Mouse (Mus musculus) intestine, embryonic 16.5 days (tissue): Measurements from ENCODE around the gene Sit1. TPM values are rescaled to one million over a fixed set of nuclear protein-coding genes. Genes with fewer than 3 reads are reported as not detected.

ENCODE experiments used
- ATAC-seq: fragments of 200-750 bp; cut with Nextera tagmentation; 2 replicates; pipeline ENCODE4 v1.8.0; 2017; ENCODE audit warnings: moderate TSS enrichment, moderate library complexity
- H3K27ac ChIP-seq: fragments of 300-500 bp; sonication (generic); 2 replicates; pipeline ENCODE4 v1.5.1; 2014; ENCODE audit warnings: mild to moderate bottlenecking, low read length
- H3K27me3 ChIP-seq: fragments of 300-500 bp; sonication (generic); replicated peaks from 2 replicates; pipeline ENCODE4 v1.6.1; 2014; ENCODE audit warnings: low read length, control low read depth, mixed read lengths; ENCODE audit not compliant: control insufficient read depth, insufficient read depth
- H3K36me3 ChIP-seq: fragments of 300-500 bp; sonication (generic); 2 replicates; pipeline ENCODE4 v1.6.1; 2014; ENCODE audit warnings: low read length, control low read depth; ENCODE audit not compliant: control insufficient read depth, insufficient read depth
- H3K4me1 ChIP-seq: fragments of 300-500 bp; sonication (generic); 2 replicates; pipeline ENCODE4 v1.6.1; 2014; ENCODE audit warnings: low read length, control low read depth, mixed read lengths; ENCODE audit not compliant: control insufficient read depth, insufficient read depth
- H3K4me2 ChIP-seq: fragments of 300-500 bp; sonication (generic); 2 replicates; pipeline ENCODE4 v1.6.1; 2014; ENCODE audit warnings: low read depth, low read length, control low read depth
- H3K4me3 ChIP-seq: fragments of 300-500 bp; sonication (generic); 2 replicates; pipeline ENCODE4 v1.5.1; 2014; ENCODE audit warnings: mild to moderate bottlenecking, low read length
- H3K9ac ChIP-seq: fragments of 300-500 bp; sonication (generic); 2 replicates; pipeline ENCODE4 v1.6.1; 2014; ENCODE audit warnings: low read depth, low read length
- H3K9me3 ChIP-seq: fragments of 300-500 bp; sonication (generic); 2 replicates; pipeline ENCODE4 v1.6.1; 2016; ENCODE audit warnings: low read length, control low read depth; ENCODE audit not compliant: control insufficient read depth
- WGBS: fragments of 180-500 bp; shearing (Covaris S2); extraction: QIAGEN DNeasy Blood & Tissue Kit; methylation state at CpG from one replicate; pipeline ENCODE4 v1.1.7; 2014; 5-methylcytosine and 5-hydroxymethylcytosine counted together
- polyA plus RNA-seq: library from polyadenylated mRNA; unstranded; fragments of >200 nt; fragmentation: Nextera tagmentation; extraction: Ambion mirVana; gene quantifications from 2 replicates; pipeline ENCODE4 v1.2.1, GENCODE M21; 2015

Gene Sit1
- polyA plus RNA-seq, 1 experiment from 2014 or later = not detected

DNA sequence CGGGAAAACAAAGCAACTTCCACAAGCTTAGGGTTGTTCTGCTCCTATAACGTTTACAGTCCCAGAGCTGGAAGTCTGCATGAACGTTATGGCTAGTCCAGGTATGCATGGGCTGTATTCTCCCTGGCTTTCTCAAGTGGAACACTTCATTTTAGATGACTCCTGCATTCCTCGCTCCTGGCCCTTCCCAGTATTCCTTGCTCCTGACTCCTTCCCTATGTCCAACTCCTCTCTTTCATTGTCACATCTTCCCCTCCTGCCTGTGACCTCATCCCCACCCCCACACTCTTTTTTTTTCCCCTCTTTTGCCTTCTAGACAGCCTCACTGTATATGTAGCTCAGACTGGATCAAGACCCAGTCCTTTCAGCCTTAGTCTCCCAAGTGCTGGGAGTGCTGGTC lies 30.3 kb upstream of the Sit1 start:
- Histone ChIP-seq H3K4me1 (peaks cover 8% of the 10 kb centered on the region), H3K9me3 (no peaks in the 10 kb centered on the region), H3K9ac (no peak overlapping the region), H3K36me3 (no peaks in the 10 kb centered on the region), H3K27ac (no peak overlapping the region), H3K4me3 (no peak overlapping the region), H3K4me2 (no peak overlapping the region), H3K27me3 (no peaks in the 10 kb centered on the region)
- 68% methylated on average over 4 of the region's 4 CpGs for WGBS
- ATAC-seq = no peak

- ATAC-seq = no peak
- H3K27ac ChIP-seq = no peak overlapping the region
Measured at GRCm38 (mm10) chr4:43513300-43513699, 29.8 kb upstream of the Sit1 start.

GRCm38 (mm10) chr4:43512653-43513052 lies 29.1 kb upstream of the Sit1 start:
- H3K27ac ChIP-seq = no peak overlapping the region
- WGBS = 68% methylated on average over 7 of the region's 7 CpGs
- H3K4me1 ChIP-seq = peaks cover 17% of the 10 kb centered on the region
- no peaks in the 10 kb centered on the region for H3K36me3 ChIP-seq
- H3K9me3 ChIP-seq = no peaks in the 10 kb centered on the region
- no peak overlapping the region for H3K4me2 ChIP-seq
- H3K9ac ChIP-seq = no peak overlapping the region
- no peak overlapping the region for H3K4me3 ChIP-seq
- H3K27me3 ChIP-seq = no peaks in the 10 kb centered on the region
- ATAC-seq = no peak

More at GRCm38 (mm10) chr4:43513300-43513699, 29.8 kb upstream of the Sit1 start:
- Histone ChIP-seq H3K4me3 (no peak overlapping the region), H3K4me1 (peaks cover 11% of the 10 kb centered on the region), H3K27me3 (no peaks in the 10 kb centered on the region), H3K4me2 (no peak overlapping the region), H3K9ac (no peak overlapping the region), H3K36me3 (no peaks in the 10 kb centered on the region), H3K9me3 (no peaks in the 10 kb centered on the region)
- WGBS = 91% methylated on average over 4 of the region's 4 CpGs

DNA sequence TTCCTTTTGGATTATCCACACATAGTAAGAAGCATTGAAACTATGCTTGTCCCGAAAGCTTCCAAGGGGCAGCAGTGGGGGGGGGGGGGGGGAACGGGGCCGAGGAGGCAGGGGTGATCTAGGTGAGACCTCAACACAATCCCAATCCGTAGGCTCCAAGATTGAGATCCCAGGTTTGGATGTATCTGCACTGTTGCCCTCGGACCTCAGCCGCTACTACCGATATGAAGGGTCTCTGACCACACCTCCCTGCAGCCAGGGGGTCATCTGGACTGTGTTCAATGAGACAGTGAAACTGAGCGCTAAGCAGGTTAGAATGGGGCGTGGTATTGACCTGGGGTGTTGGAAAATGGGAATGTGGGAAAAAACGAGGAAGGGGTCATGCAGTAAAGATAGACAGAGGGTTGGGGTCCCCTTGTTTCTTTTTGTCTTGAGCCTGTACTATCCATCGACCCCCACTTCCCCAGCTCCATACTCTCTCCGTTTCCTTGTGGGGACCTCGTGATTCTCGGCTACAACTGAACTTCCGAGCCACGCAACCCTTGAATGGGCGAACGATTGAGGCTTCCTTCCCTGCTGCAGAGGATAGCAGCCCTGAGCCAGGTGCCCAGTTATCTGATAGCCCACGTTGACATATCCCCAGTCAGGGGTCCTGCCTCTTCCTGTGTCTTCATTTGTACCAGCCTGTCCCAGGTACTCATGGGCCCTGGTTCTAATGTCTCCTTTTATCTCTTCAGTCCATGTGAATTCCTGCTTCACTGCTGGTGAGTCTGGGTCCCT lies 28.3 kb upstream of the Sit1 start:
- H3K9me3 ChIP-seq = no peaks in the 10 kb centered on the region
- no peak overlapping the region for H3K4me3 ChIP-seq
- H3K36me3 ChIP-seq = no peaks in the 10 kb centered on the region
- whole genome bisulfite sequencing = 76% methylated on average over 19 of the region's 19 CpGs
- ATAC-seq = no peak
- no peak overlapping the region for H3K4me2 ChIP-seq
- H3K9ac ChIP-seq = no peak overlapping the region
- H3K4me1 ChIP-seq = peaks cover 22% of the 10 kb centered on the region
- H3K27me3 ChIP-seq = no peaks in the 10 kb centered on the region
- H3K27ac ChIP-seq = no peak overlapping the region

- no peaks in the 10 kb centered on the region for H3K9me3 ChIP-seq
- peak overlapping the region; percentile 77 for H3K4me2 ChIP-seq
- H3K27me3 ChIP-seq = no peaks in the 10 kb centered on the region
- peaks cover 27% of the 10 kb centered on the region for H3K4me1 ChIP-seq
- H3K36me3 ChIP-seq = no peaks in the 10 kb centered on the region
- H3K9ac ChIP-seq = peak overlapping the region; percentile 78
- peak overlapping the region; percentile 64 for H3K4me3 ChIP-seq
- 41% methylated on average over 9 of the region's 9 CpGs for WGBS
- ATAC-seq = peak; percentile 10
- peak overlapping the region; percentile 86 for H3K27ac ChIP-seq
Measured at GRCm38 (mm10) chr4:43509109-43509508, 25.6 kb upstream of the Sit1 start.

GRCm38 (mm10) chr4:43508666-43508997 lies 25.1 kb upstream of the Sit1 start:
- H3K9me3 ChIP-seq = no peaks in the 10 kb centered on the region
- ATAC-seq = peak; percentile 83
- peak overlapping the region; percentile 78 for H3K9ac ChIP-seq
- H3K36me3 ChIP-seq = no peaks in the 10 kb centered on the region
- H3K27ac ChIP-seq = peak overlapping the region; percentile 86
- peak overlapping the region; percentile 77 for H3K4me2 ChIP-seq
- H3K4me1 ChIP-seq = peaks cover 29% of the 10 kb centered on the region
- H3K4me3 ChIP-seq = peak overlapping the region; percentile 64
- no peaks in the 10 kb centered on the region for H3K27me3 ChIP-seq
- WGBS = 5% methylated on average over 13 of the region's 13 CpGs

GRCm38 (mm10) chr4:43507938-43508665 lies 24.6 kb upstream of the Sit1 start:
- Histone ChIP-seq H3K4me3 (peak overlapping the region; percentile 64), H3K27me3 (no peaks in the 10 kb centered on the region), H3K27ac (peak overlapping the region; percentile 86), H3K4me2 (peak overlapping the region; percentile 77), H3K9ac (peak overlapping the region; percentile 78), H3K36me3 (no peaks in the 10 kb centered on the region), H3K4me1 (peaks cover 33% of the 10 kb centered on the region), H3K9me3 (no peaks in the 10 kb centered on the region)
- ATAC-seq = peak; percentile 41
- 6% methylated on average over 22 of the region's 22 CpGs for WGBS

- Histone ChIP-seq H3K4me2 (peak within 1 kb of the TSS; percentile 77), H3K27ac (peak within 1 kb of the TSS; percentile 86), H3K9ac (peak within 1 kb of the TSS; percentile 78), H3K4me3 (peak within 1 kb of the TSS; percentile 64), H3K27me3 (no peaks in the 10 kb centered on the region), H3K9me3 (no peaks in the 10 kb centered on the region), H3K4me1 (peaks cover 38% of the 10 kb centered on the region), H3K36me3 (no peaks in the 10 kb centered on the region)
- WGBS = 54% methylated on average over 9 of the region's 9 CpGs
- ATAC-seq = peak; percentile 23
Measured at GRCm38 (mm10) chr4:43506536-43507185, 23.1 kb upstream of the Sit1 start, which contains the start of gene Car9. Gene Car9, plus strand, starts transcription at chr4:43506966.

DNA sequence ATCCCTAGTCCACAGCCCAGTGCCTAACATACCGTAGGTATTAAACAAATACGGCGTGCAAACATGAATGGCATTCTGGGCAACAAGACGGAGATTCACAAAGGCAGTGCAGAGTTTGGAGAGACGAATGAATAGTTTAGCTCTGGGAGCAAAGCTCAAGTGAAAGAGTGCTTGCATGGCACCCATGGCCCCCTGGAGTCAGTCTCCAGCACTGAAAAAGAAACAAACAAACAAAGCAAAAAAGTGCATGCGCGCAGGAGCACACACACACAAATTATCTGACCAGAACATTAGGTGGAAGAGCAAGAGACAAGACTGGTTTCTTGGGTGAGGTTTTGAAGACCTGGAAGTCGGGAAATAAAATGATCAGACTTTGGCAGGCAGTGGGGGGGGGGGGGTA lies 22.5 kb upstream of the Sit1 start:
- WGBS = 74% methylated on average over 8 of the region's 8 CpGs

More for the DNA sequence above, 22.5 kb upstream of the Sit1 start:
- Histone ChIP-seq H3K9ac (no peak overlapping the region), H3K4me2 (no peak overlapping the region), H3K9me3 (no peaks in the 10 kb centered on the region), H3K27me3 (no peaks in the 10 kb centered on the region), H3K27ac (no peak overlapping the region), H3K4me1 (peaks cover 40% of the 10 kb centered on the region), H3K36me3 (no peaks in the 10 kb centered on the region), H3K4me3 (no peak overlapping the region)
- no peak for ATAC-seq
